Mouse (Mus musculus) CH12.LX (cell line): ENCODE results near the gene Cep70.

Source experiments
- BHLHE40 ChIP-seq: IDR thresholded peaks from 2 replicates; pipeline ENCODE4 v1.6.1; 2011; ENCODE audit warnings: mild to moderate bottlenecking, low read depth, low read length, improper control_type of control experiment
- CHD1 ChIP-seq: IDR thresholded peaks from 2 replicates; pipeline ENCODE4 v1.6.1; 2012; ENCODE audit warnings: low read depth, low read length, improper control_type of control experiment, inconsistent platforms
- CTCF ChIP-seq, 2 experiments: IDR thresholded peaks in 1 of 2; conservative IDR thresholded peaks in 1 of 2; 2 replicates each; pipeline ENCODE4 v1.5.1; 2011 to 2012; ENCODE audit warnings: low read depth in 2 of 2, low read length in 2 of 2, improper control_type of control experiment in 1 of 2, inconsistent platforms in 1 of 2, mild to moderate bottlenecking in 1 of 2, moderate library complexity in 1 of 2
- EP300 ChIP-seq: IDR thresholded peaks from 2 replicates; pipeline ENCODE4 v1.6.1; 2011; ENCODE audit warnings: low read length, improper control_type of control experiment
- IRF4 ChIP-seq: IDR thresholded peaks from 2 replicates; pipeline ENCODE4 v1.6.1; 2014; ENCODE audit warnings: low read depth, mild to moderate bottlenecking, inconsistent platforms, low read length, improper control_type of control experiment
- KAT2A ChIP-seq: IDR thresholded peaks from 2 replicates; pipeline ENCODE4 v1.6.1; 2012; ENCODE audit warnings: low read length, improper control_type of control experiment, inconsistent platforms; ENCODE audit not compliant: insufficient replicate concordance
- MAZ ChIP-seq: IDR thresholded peaks from 2 replicates; pipeline ENCODE4 v1.6.1; 2012; ENCODE audit warnings: low read depth, mild to moderate bottlenecking, inconsistent platforms, low read length, improper control_type of control experiment, moderate library complexity
- MXI1 ChIP-seq: IDR thresholded peaks from 2 replicates; pipeline ENCODE4 v1.6.1; 2011; ENCODE audit warnings: mild to moderate bottlenecking, low read depth, low read length, improper control_type of control experiment
- NELFE ChIP-seq: IDR thresholded peaks from 2 replicates; pipeline ENCODE4 v1.6.1; 2011; ENCODE audit warnings: low read depth, low read length, improper control_type of control experiment
- POLR2A ChIP-seq: IDR thresholded peaks from 2 replicates; pipeline ENCODE4 v1.6.1; 2011; ENCODE audit warnings: low read depth, mild to moderate bottlenecking, improper control_type of control experiment, low read length
- TBP ChIP-seq: conservative IDR thresholded peaks from 2 replicates; pipeline ENCODE4 v1.6.1; 2011; ENCODE audit warnings: low read depth, low read length, improper control_type of control experiment
- TCF12 ChIP-seq: IDR thresholded peaks from 2 replicates; pipeline ENCODE4 v1.6.1; 2014; ENCODE audit warnings: low read depth, mild to moderate bottlenecking, inconsistent platforms, low read length, improper control_type of control experiment
- USF1 ChIP-seq: IDR thresholded peaks from 2 replicates; pipeline ENCODE4 v1.6.1; 2014; ENCODE audit warnings: low read depth, mild to moderate bottlenecking, inconsistent platforms, low read length, improper control_type of control experiment
- ZMIZ1 ChIP-seq: IDR thresholded peaks from 2 replicates; pipeline ENCODE4 v1.6.1; 2012; ENCODE audit warnings: low read depth, mild to moderate bottlenecking, inconsistent platforms, low read length, improper control_type of control experiment

DNA sequence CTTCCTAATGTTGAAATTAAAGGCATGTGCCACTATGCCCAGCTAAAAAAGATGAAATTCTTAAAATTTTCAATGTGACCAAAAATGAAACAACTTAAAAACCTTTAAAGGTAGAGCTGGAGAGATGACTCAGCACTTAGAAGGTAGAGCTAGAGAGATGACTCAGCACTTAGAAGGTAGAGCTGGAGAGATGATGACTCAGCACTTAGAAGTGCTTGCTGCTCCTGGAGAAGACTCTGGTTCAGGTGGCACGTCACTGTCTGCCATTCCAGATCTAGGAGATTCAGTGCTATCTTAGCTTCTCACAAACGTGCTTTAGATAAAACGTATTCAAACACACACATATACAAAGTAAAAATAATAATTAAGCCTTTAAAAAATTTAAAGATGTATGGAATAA, 13.7 kb downstream of the Cep70 start:
- no peak for TF ChIP-seq USF1
- TF ChIP-seq ZMIZ1, result no peak
- no peak for TF ChIP-seq CTCF (conservative IDR thresholded peaks at IDR 0.05 in 1 of 2, IDR thresholded peaks at IDR 0.05 in 1 of 2; ENCODE audit: low read depth in 2 of 2, low read length in 2 of 2)
- no peak for TF ChIP-seq POLR2A
- TF ChIP-seq BHLHE40, result no peak
- no peak for TF ChIP-seq KAT2A
- no peak for TF ChIP-seq CHD1
- TF ChIP-seq MAZ, result no peak
- TF ChIP-seq MXI1, result no peak
- no peak for TF ChIP-seq NELFE
- TF ChIP-seq TBP, result no peak
- 0 out of 2 replicates have a peak, but pooled peaks have one; percentile 33 for TF ChIP-seq EP300
- no peak for TF ChIP-seq IRF4
- TF ChIP-seq TCF12, result no peak
